Mouse (Mus musculus) liver (tissue): ENCODE measurements around the gene Slx4ip.

Source experiments
- DNase-seq: peaks from one replicate; pipeline ENCODE4 v3.0.0-alpha.2; 2020; ENCODE audit warnings: mixed read lengths

The Slx4ip gene

DNA sequence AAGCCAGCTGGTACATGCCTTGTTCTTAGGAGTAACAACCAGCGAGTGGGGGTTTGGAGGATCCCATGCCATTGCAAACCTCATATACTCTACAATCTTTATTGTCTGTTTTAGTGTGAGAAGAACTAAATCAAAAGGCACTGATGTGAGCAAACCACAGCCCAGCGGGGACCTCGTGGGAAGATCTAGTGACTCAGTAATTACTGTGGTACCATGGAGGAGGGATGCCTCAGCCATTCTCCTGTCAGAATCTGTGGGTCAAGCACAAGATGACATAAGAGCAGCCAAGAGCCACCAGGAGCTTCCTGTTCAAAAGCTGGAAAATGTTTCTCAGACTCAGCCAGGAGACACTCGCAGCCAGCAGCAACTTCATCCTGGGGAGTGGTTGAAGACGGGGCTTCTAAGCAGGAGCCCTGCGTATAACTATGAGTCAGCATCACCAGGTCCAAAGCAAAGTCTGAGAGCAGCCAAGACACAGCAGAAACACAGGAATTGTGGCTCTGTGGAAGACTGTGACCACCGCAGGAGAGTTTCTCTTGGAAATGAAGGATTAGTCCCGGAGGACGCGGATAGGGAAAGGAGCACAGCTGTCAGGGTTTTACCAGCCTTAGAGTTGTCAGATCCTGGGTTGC is 176.6 kb downstream of the Slx4ip start:
- DNase-seq = no peak

DNA sequence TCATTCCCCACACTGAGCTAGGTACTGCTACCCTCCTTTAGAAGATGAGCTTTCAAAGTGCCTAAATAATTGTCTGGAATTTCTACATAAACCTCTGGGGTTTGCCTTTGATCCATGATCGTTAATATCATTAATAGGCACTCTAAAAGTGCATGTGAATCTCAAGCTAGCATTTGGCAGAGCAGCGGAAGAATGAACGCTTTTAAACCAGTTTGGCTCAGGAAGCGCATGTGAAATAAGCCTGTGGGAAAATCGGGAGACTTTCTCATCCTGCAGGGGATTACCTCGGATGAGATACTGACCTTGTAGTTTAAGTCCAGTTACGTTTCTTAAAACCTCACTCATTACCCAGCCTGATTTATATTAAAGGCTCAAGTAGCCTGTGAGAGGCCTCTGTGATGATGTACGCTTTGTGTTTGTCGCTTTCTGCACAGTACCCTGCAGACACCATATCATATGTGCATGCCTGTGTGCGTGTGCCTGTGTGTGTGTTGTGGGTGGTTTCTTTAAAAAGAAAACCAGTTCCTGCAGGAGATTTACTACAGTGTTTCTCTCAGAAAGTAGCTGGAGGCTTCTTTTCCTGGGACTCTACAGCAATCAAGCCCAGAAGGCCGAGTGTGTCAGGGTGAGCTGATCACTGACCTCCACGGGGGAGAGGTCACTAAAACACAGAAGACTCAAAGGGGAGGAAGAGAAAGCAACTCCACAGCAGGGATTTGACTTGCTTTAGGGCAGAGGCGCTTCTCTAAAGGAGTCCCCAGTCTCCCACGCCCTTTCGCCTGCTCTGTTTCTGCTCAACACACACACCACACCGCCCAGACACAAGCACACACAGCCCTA is 182.7 kb downstream of the Slx4ip start:
- DNase-seq = no peak

DNA sequence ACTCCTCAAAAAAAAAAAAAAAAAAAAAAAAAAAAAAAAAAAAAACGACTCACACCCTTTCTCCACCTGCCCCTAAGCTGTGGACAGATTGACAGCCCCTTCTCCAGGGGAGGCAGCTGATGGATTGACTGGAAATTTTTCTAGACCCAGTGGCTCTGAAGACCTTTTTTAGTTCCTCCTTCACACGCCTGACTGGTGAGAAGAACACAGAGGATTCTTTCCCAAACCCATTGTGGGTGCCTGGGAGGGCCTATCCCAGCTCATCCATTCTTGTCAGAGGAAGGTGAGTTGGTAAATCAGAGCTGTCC is 183.2 kb downstream of the Slx4ip start:
- no peak for DNase-seq

DNA sequence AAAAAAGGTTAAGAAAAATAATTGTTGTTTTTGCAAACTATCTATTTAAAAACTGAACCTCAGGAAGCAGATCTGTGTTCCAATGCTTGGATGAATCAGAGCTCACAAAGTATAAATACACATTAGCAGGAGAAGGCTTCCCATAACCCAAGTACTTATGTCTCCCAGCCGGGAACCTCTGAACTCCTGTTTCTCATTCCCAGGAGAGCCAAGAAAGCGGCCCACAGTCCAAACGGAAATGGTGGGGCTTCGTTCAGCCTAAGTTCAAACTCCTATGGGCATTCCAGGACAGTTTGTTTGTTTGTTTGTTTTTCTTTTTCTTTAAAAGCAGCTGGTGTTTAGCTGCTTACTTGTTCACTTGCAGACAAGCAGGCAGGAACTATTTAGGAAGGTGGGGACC is 187.8 kb downstream of the Slx4ip start:
- DNase-seq = no peak

DNA sequence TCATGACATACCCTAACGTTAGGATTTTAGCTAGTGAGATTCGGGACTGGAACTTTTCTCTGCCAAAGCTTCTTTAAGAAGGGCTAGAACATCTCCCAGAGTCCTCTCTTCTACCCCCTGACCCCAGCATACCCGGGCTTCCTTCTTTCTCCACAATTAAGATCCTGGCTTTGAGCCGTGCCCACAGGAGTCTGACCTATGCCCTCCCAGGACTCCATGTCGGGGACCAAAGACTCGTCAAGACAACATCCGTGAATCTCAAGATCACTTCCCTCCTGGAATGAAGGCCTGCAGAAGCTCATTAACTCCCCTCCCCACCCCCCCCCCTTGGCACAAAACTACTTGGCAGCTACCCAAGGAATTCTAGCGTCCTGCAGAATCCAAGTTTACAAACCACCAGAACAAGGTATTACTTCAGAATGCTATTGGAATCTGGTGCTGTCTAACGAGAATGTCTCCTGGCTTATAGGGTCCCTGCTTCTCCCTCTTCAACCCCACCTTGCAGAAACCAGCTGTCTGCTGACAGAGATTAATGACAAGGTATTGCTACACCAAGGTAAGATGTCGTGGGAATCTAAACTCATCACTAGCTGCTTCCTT is 188.8 kb downstream of the Slx4ip start:
- no peak for DNase-seq

DNA sequence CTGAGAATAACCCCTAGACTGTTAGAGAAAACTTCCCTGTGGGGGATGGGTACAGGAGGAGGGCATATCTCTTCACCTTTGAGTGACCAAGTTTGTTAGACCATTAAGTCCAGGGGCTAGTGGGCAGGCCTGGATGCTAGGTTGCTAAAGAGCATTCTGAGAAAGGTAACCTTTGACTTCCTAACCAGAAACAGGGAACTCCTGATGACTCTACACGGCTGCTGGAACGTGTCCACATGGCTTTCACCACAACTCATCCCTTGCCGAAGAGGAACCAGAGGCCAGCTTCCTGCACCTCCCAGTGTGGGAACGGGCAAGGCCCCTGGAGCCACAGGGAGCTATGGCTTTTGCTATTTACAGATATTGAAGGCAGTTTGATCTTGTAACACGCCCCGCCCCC is 189.4 kb downstream of the Slx4ip start:
- DNase-seq = no peak

DNA sequence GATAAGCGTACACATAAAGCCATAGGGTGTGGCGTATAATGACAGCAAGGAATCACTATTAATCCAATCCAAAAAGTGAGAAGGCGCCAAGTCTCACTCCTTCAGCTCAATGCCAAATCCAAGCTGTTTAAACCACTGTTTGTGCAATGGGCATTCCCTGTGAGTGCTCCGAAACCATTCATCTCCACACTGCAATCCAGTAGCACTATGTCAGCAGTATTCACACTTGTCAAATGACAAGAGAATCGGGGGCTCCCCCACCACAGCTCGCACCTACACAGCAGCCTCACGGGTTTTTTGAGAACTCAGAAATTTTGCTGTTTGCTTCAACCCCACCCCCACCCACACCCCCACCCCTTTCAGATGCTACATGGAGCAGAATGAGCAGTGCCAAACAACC is 190.0 kb downstream of the Slx4ip start:
- no peak for DNase-seq

DNA sequence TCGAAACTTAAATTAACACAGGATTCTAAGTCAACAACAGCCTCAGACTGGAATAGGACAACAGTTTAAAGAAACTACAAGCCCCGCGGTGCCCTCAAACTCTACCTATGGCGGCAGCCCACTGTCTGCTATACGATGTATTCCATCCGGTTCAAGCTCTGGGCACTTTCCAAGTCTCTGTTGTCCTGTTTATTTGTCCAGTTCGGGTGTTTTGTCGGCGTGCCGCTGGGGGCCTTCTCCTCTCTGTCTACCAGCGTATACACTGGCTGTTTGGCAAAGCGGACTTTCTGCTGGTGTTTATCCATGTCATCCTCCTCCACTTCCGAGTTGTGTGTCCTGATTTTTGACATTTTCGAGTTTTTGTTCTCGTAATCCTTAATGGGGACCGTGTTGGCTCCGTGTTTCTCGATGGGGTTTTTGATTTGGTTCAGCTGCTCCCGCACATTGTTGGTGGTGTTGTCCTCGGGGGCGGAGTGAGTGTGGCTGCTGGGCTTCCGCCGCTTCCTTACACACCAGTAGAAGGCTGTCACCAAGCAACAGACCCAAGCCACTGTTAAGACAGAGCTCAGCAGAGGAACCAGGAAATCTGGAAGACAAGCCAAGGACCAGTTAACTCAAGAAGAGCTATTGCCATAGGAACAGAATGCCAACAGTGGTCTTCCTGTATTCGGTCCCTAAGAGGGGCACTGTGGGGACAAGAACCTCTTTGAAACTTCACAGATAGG is 192.0 kb downstream of the Slx4ip start:
- no peak for DNase-seq

DNA sequence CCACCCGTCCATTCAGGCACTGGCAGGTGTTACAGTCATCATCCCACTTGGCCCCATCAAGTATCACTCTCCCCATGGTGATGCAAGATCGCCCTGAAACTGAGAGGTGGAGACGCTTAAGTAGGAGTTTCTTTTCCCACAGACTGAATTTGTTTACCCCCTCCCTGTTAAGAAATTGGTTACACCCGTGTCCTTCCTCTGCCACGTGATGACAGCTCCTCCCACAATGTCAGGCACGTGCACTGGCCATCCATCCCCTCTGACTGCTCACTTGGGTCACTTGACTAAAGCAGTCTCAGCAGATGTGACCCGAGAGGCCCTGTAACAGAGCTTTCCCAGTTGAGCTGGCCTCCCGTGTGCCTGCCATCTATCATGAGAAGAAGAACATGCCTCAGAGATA is 194.2 kb downstream of the Slx4ip start:
- no peak for DNase-seq

DNA sequence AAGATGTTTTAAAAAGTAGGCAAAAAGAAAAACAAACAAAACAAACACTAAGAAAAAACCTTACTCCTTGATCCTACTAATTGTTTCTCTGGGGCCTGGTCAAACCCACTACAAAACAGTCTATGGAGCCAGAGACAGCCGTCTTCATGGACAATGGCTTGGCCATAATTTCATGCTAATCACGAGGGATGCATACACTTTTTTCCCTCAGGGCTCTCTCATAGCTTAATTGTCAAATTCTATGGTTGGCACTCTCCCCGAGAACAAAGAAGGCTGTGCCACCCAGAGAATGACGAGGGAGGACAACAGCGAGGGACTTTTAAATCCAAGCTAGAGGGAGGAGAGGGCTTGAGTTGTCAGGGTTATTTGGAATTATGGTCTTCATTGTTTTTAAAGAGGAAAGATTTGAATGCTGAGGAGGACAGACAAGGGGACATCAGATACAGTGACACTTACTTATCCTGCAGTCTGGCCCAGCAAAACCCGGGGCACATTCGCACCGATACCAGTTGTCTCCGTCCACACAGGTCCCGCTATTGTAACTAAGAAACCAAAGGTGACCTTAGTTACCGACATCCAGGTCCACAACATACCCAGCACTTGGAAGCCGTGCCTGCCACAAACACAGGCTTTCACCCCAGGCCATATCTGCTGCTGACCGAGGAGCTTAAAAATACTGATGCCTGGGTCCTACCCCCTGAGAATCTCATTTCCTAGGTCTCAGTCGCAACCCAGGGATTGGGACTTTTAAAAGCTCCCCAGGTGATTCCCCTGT is 195.8 kb downstream of the Slx4ip start:
- no peak for DNase-seq

DNA sequence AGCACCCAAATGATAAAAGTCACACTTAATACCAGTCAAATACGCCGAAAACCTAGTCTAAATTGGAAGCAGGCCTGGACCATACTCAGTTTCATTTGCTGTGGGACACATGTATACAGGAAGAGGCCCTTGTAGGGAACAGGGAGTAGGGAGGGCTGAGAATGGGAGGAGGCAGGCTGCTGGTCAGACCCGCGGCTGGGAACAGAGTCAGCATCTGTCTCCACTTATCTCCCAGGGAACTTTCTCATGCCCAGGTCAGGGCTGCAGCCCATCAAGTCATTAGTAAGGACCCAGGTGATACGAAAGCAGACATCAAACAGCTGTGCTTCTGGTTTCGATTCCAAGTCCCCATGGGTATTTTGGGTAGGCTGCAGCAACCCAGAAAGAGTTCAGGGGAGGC is 196.7 kb downstream of the Slx4ip start:
- DNase-seq = no peak

DNA sequence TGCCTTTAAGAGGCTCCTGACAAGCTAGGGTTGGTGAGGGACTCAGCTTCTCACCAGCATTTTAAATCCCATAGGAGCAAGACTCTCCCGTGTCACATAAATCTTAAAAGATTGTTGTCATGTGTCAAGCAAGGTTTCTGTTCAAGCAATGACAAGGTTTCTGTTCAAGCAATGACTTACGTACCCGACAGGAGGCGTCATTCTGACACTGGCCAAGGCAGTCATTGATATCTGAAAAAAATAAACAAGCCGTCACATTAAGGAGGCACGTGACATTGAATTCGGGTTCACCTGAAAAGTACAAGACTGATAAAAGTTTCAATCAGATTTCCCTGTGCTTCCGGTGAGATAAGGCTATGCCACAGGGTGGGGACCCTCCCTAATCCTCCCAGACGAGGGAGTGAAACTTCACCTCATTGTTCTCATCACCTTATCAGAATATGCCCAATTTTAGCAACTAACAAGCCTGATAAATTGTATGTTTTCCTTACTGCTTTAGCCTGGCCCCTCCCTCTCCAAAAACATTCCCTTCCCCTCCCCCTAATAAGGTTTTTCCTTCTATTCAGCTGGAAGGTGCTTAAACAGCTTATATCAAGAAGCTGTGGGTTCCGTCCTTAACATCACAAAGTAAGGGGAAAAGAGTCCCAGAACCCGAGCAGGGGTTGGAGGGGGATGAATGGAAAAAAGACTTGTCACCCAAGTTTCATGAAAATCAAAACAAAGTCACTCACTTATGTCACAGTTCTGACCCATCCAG is 200.9 kb downstream of the Slx4ip start:
- DNase-seq = no peak

DNA sequence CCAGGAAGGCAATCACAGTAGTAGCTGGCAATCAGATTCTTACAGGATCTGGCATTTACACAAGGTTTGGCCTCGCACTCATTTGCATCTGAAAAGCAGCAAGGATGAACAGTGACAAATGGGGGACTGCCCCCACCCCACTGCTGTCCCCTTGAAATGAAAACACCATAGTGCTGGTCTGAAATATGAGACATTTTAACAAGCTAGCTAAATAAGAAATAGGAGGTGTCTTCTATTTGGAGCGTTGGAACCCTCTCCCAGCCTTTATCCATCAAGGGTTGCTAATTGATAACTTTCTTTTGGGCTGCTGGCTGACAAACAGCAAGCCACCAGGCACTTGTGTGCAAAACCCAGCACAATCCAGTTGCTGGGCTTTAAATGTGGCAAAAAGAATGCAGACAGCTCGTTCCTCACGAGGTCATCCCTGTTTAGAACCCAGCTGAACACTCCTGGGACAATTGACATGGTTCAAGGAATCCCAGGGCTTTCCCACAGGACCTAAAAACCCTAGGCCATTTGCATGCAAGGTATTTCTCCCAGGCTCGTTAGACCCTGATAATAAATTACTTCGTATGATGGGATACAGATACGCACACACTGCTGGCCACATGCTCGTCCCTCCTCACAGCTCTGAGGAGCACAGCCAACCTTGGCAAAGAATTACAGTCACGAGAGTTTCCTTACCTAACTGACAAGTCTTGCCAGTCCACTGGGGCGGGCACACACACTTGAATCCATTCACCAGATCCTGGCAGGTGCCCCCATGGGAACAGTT is 201.7 kb downstream of the Slx4ip start:
- no peak for DNase-seq

DNA sequence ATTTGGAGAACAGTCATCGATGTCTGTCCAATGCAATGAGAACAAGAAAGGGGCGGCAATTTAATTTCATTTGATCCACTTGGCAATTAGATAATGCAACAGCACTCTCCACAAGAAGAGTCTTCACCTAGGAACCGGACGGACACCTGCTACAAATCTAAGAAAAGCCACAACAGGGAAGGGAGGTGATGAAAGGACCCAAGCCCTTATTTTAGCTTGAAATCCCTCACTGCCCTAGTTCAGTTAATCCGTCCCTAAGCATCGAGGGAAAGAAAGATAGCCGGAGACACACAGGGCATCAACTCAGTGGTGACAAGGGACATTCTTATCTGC is 202.2 kb downstream of the Slx4ip start:
- no peak for DNase-seq

DNA sequence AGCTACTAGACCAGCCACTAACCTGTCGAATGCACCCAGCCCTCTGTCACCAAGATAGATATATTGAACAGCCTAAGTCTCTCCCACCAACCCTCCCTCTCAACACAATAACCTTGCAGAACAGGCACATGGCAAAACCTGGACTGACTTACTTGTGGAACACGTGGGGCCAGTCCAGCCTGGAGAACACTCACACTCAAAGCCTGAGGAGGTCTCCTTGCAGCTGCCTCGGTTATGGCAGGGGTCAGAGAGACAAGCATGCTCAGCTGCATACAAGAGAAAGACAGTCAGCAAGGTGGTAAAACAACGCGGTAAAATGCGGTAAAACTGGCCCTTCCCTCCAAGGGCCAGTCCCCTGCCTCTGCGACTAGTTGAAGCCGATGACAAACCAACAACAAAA is 203.3 kb downstream of the Slx4ip start:
- no peak for DNase-seq

DNA sequence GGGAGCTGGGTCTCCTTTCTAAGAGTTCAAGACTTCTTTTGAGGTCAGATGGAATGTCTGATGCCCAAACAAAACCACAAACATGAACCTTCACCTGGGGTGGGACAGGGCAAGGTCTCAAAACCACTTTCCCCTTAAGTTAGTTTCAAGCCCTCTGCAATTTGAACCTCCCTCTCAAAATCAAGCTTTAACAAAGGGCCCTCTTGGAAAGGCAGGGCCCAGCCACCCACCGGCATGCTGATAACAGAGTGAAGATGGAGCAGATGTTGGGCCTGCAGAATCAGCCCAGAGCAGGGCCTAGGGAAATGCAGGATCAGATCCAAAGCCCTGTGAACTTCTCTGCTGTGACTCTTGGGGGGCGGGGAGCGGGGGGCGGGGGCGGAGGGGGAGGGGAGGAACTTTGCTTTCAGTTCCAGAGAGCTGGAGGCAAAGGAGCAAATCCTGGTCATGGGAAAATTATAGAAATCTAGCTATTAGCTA is 206.0 kb downstream of the Slx4ip start:
- DNase-seq = no peak

DNA sequence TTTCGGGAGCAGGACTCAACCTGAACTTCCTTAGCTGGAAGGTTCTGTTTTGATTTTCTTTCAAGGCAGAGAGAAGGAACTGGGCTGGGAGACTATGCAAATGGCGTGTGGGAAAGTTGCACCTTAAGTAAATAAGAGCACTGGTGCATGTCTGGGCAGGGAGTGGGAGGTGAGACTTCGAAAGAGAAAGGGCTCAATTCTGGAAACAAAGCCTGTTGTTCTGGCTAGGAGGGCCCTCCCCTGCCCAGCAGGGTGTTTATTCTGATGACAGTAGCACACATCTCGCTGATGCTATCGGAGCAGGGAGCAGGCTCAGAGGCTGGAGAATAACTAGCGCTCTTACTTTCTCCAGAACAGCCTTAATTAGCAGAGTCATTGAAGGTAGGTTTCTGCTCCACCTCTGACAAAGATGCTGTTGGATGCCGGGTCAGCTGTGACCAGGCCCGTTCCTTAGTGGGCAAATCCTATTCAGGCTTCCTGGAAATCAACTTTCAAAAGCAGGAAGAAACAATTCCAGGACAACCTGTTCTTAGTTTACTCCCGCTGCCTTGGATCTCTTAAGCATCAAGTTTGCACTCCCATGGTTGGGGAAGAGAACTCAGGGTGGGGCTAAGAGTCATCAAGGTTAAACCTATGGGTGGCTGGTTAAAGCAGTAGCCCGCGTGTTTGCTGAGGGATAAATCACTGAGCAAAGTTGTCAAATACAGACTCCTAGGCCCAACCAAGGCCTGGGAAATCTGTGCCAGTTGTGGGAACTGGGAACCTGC is 207.4 kb downstream of the Slx4ip start:
- DNase-seq = no peak

DNA sequence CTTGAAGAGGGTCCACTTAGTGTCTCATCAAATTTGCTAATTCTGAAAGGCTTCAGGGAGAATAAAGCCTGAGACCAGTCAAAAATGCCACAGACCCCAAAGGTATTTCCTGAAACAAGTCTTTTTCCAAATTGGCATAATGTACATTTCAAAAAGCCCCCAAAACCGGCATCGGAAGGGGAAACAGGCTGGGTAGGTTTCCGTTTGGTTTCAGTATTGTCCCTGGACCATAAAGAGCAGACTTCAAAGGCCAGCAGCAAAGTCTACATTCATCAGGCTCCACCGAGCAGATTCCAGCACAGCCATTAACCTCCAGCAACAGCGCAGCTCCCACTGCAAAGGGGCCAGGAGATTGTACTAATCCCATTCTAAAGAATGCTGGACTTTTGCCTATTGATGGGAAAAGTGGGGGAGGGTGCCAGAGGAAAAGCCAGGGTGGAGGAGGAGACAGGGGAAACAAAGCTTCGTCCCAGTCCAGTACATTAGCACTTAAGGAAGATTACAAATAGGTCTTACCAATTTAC is 208.3 kb downstream of the Slx4ip start:
- no peak for DNase-seq

DNA sequence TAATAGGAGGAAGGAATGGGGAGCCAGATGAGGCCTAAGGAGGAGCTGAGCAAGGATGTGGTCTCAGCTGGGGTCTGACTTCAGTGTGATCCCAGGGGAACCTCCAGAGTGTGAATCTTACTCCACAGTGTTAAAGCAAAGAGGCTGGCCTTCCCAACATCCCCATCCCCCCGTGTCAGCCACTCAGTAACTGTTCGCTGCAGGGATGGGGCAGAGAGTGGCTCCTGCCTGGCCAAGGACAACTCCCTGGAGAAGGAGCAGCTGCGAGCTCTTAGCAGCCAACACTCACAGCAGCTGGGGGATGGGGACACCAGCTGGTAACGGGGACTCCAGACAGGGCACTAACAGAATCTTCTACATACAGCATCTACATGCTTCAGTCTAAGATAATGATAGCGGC is 210.1 kb downstream of the Slx4ip start:
- DNase-seq = no peak

DNA sequence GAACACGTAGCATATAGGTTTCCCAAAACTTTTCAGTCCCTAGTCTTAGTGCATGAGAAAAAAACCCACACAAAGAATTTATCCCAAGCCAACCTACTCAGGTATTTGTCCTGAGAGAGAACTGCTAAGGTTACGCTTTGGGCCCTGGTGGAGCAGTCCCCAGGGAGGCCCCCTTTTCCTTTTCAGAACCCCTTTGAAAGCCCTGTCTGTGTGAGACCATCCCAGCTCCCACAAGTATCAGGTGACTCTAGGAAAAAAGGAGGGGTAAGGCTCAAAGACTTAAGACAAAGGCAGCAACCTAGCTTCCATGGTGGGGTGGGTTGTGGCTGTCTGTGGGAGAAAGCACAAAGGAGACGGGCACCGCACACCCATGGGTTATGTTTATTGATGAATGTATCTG is 216.2 kb downstream of the Slx4ip start:
- no peak for DNase-seq
